Mouse (Mus musculus): ENCODE data around the gene Tmem217.
"Not testable (repeated sequence)": the region's sequence is repeated elsewhere in the genome, so short reads cannot be mapped to it uniquely, and the experiment has no call there.

Gene Tmem217

GRCm38 (mm10) chr17:29502005-29502668 is 50.0 kb downstream of the Tmem217 start:
- no peak for DNase-seq

- DNase-seq, result no peak
These were observed 51.2 kb downstream of the Tmem217 start for GRCm38 (mm10) chr17:29500802-29501469.

- DNase-seq, result no peak
These were observed 51.9 kb downstream of the Tmem217 start for GRCm38 (mm10) chr17:29500243-29500740.

- DNase-seq, result no peak
These were observed 52.7 kb downstream of the Tmem217 start for GRCm38 (mm10) chr17:29499511-29499910.

GRCm38 (mm10) chr17:29498952-29499351 is 53.2 kb downstream of the Tmem217 start:
- DNase-seq, result not testable (repeated sequence)

- DNase-seq, result peak; percentile 43 to 48
These were observed 54.2 kb downstream of the Tmem217 start for GRCm38 (mm10) chr17:29498028-29498427.

GRCm38 (mm10) chr17:29497481-29497880 is 54.7 kb downstream of the Tmem217 start:
- DNase-seq, result not testable (repeated sequence)

GRCm38 (mm10) chr17:29497071-29497354 is 55.2 kb downstream of the Tmem217 start:
- DNase-seq, result no peak

GRCm38 (mm10) chr17:29496211-29497070 is 55.7 kb downstream of the Tmem217 start:
- no peak for DNase-seq

GRCm38 (mm10) chr17:29494732-29495076 is 57.5 kb downstream of the Tmem217 start:
- no peak for DNase-seq

GRCm38 (mm10) chr17:29494062-29494731 is 58.0 kb downstream of the Tmem217 start:
- no peak for DNase-seq

GRCm38 (mm10) chr17:29493461-29493980 is 58.7 kb downstream of the Tmem217 start:
- DNase-seq, result no peak

GRCm38 (mm10) chr17:29492269-29493191 is 59.7 kb downstream of the Tmem217 start:
- DNase-seq, result peak; percentile 77 to 83

- peak; percentile 62 to 75 for DNase-seq
These were observed 60.5 kb downstream of the Tmem217 start for GRCm38 (mm10) chr17:29491591-29492268.

GRCm38 (mm10) chr17:29490713-29491581 is 61.2 kb downstream of the Tmem217 start, which contains the start of gene Pim1:
Gene Pim1 (plus strand): TSS chr17:29490753.
- DNase-seq, result peak; percentile 70 to 71

GRCm38 (mm10) chr17:29489971-29490712 is 62.0 kb downstream of the Tmem217 start:
- peak; percentile 99 for DNase-seq

- DNase-seq, result peak; percentile 53 to 63
These were observed 62.9 kb downstream of the Tmem217 start for GRCm38 (mm10) chr17:29488978-29489970.
